Mouse (Mus musculus) spleen, adult 2 months (tissue): ENCODE measurements around the gene H2-Q7. TPM values are rescaled to one million over a fixed set of nuclear protein-coding genes. Genes with fewer than 3 reads are reported as not detected.
"Not testable (repeated sequence)": the region's sequence is repeated elsewhere in the genome, so short reads cannot be mapped to it uniquely, and the experiment has no call there.

ENCODE experiments used
- DNase-seq, 2 experiments: peaks; one replicate each; pipeline versions ENCODE4 v3.0.0 to v3.0.0-alpha.2; 2012 to 2021; ENCODE audit warnings: low spot score in 2 of 2, low read depth in 1 of 2
- H3K27ac ChIP-seq: fragments of 200-500 bp; 2 replicates; pipeline ENCODE4 v1.5.1; 2012; ENCODE audit warnings: low read length, inconsistent platforms; ENCODE audit not compliant: insufficient read depth
- H3K27me3 ChIP-seq: fragments of 200-500 bp; 2 replicates; pipeline ENCODE4 v1.6.1; 2012; ENCODE audit warnings: mild to moderate bottlenecking, moderate library complexity, low read length, inconsistent platforms; ENCODE audit not compliant: control insufficient read depth, insufficient read depth
- H3K36me3 ChIP-seq: fragments of 200-500 bp; 2 replicates; pipeline ENCODE4 v1.6.1; 2012; ENCODE audit warnings: mild to moderate bottlenecking, low read length, inconsistent platforms; ENCODE audit not compliant: control insufficient read depth, insufficient read depth
- H3K4me1 ChIP-seq: fragments of 200-500 bp; 2 replicates; pipeline ENCODE4 v1.6.1; 2011; ENCODE audit warnings: inconsistent platforms; ENCODE audit not compliant: control insufficient read depth, insufficient read depth, insufficient read length
- H3K4me3 ChIP-seq: fragments of 200-500 bp; 2 replicates; pipeline ENCODE4 v1.5.1; 2011; ENCODE audit warnings: mild to moderate bottlenecking, inconsistent platforms; ENCODE audit not compliant: insufficient read depth, insufficient read length; ENCODE audit errors: extremely low read depth
- CTCF ChIP-seq: fragments of 200-500 bp; IDR thresholded peaks from 2 replicates; pipeline ENCODE4 v1.5.1; 2011; ENCODE audit warnings: mild to moderate bottlenecking, inconsistent platforms; ENCODE audit not compliant: insufficient read depth, insufficient read length, insufficient replicate concordance; ENCODE audit errors: extremely low read depth
- POLR2A ChIP-seq: fragments of 200-500 bp; IDR thresholded peaks from 2 replicates; pipeline ENCODE4 v1.6.1; 2011; ENCODE audit warnings: low read depth, low read length, inconsistent platforms
- WGBS: fragments of 180-500 bp; shearing (Covaris S2); methylation state at CpG from one replicate; pipeline ENCODE4 v1.1.7; 2018; 5-methylcytosine and 5-hydroxymethylcytosine counted together
- polyA plus RNA-seq: library from polyadenylated mRNA; depleted of rRNA; stranded (reverse); fragments of >200 nt; gene quantifications from 2 replicates; pipeline ENCODE4 v1.2.3, GENCODE M21; 2012

Gene H2-Q7
- polyA plus RNA-seq, 1 experiment = 667 TPM

- peak within 1 kb of the TSS; percentile 65 for H3K4me3 ChIP-seq
- 3% methylated on average over 59 of the region's 66 CpGs for WGBS
- H3K27me3 ChIP-seq, H3K4me1 ChIP-seq, H3K36me3 ChIP-seq: not testable (repeated sequence)
- TF ChIP-seq POLR2A = peak; percentile 78
- peak; percentile 79 to 84 for DNase-seq
- H3K27ac ChIP-seq = peak within 1 kb of the TSS; percentile 42
Measured at GRCm38 (mm10) chr17:35424624-35425416, 14.1 kb upstream of the H2-Q7 start, which contains the start of gene H2-Q6. H2-Q6 (plus strand) TSS chr17:35424850.

- not testable (repeated sequence) for H3K4me1 ChIP-seq, H3K27ac ChIP-seq, H3K36me3 ChIP-seq, H3K27me3 ChIP-seq
- peak overlapping the region; percentile 65 for H3K4me3 ChIP-seq
- DNase-seq = peak in 1 of 2 experiments; percentile 61
- 28% methylated on average over 26 of the region's 28 CpGs for WGBS
Measured at GRCm38 (mm10) chr17:35425474-35425873, 13.5 kb upstream of the H2-Q7 start.

GRCm38 (mm10) chr17:35428883-35429282 lies 10.1 kb upstream of the H2-Q7 start:
- not testable (repeated sequence) for H3K27ac ChIP-seq, H3K4me3 ChIP-seq, H3K27me3 ChIP-seq, DNase-seq, H3K36me3 ChIP-seq, H3K4me1 ChIP-seq
- WGBS = 89% methylated on average over 6 of the region's 6 CpGs

GRCm38 (mm10) chr17:35430671-35431070 lies 8.3 kb upstream of the H2-Q7 start:
- H3K27ac ChIP-seq, H3K4me1 ChIP-seq, H3K36me3 ChIP-seq, H3K4me3 ChIP-seq, DNase-seq, H3K27me3 ChIP-seq: not testable (repeated sequence)
- WGBS = 86% methylated on average over 6 of the region's 6 CpGs

GRCm38 (mm10) chr17:35432167-35432566 lies 6.8 kb upstream of the H2-Q7 start:
- not testable (repeated sequence) for H3K27ac ChIP-seq, H3K36me3 ChIP-seq, H3K4me3 ChIP-seq, H3K4me1 ChIP-seq, H3K27me3 ChIP-seq, DNase-seq
- WGBS = 87% methylated on average over 3 of the region's 3 CpGs

- TF ChIP-seq CTCF = peak; percentile 60; the same call in 1 of the 2 replicates
- H3K4me3 ChIP-seq, H3K27ac ChIP-seq, DNase-seq, H3K36me3 ChIP-seq, H3K4me1 ChIP-seq, H3K27me3 ChIP-seq: not testable (repeated sequence)
- WGBS = 9% methylated on average over 8 of the region's 8 CpGs
Measured at GRCm38 (mm10) chr17:35434836-35435235, 4.1 kb upstream of the H2-Q7 start.

GRCm38 (mm10) chr17:35435577-35435976 lies 3.4 kb upstream of the H2-Q7 start:
- not testable (repeated sequence) for H3K4me3 ChIP-seq, H3K36me3 ChIP-seq
- 80% methylated on average over 3 of the region's 3 CpGs for WGBS

GRCm38 (mm10) chr17:35437386-35437936 lies 1.5 kb upstream of the H2-Q7 start:
- H3K4me3 ChIP-seq, DNase-seq, H3K27ac ChIP-seq, H3K36me3 ChIP-seq, H3K27me3 ChIP-seq, H3K4me1 ChIP-seq: not testable (repeated sequence)
- WGBS = 25% methylated on average over 1 of the region's 1 CpGs

More at GRCm38 (mm10) chr17:35435577-35435976, 3.4 kb upstream of the H2-Q7 start:
- not testable (repeated sequence) for H3K27ac ChIP-seq, H3K4me1 ChIP-seq, H3K27me3 ChIP-seq, DNase-seq

GRCm38 (mm10) chr17:35438395-35438794 lies 560 bp upstream of the H2-Q7 start:
- WGBS = 85% methylated on average over 3 of the region's 3 CpGs
- peak overlapping the region; percentile 61; the same call in 1 of the 2 replicates for H3K4me3 ChIP-seq
- DNase-seq = peak in 1 of 2 experiments; percentile 2
- H3K27me3 ChIP-seq, H3K4me1 ChIP-seq, H3K36me3 ChIP-seq: not testable (repeated sequence)
- H3K27ac ChIP-seq = peak overlapping the region; percentile 42; the same call in 1 of the 2 replicates

- not testable (repeated sequence) for H3K27me3 ChIP-seq, H3K36me3 ChIP-seq, H3K4me1 ChIP-seq
- H3K4me3 ChIP-seq = peak overlapping the region; percentile 76
- peak in 1 of 2 experiments; percentile 34 for DNase-seq
- H3K27ac ChIP-seq = peak overlapping the region; percentile 41
- 4% methylated on average over 41 of the region's 48 CpGs for WGBS
Measured at GRCm38 (mm10) chr17:35439295-35439747, 366 bp downstream of the H2-Q7 start.
